Mouse (Mus musculus) embryo, embryonic 9.5 days (tissue): ENCODE results near the gene Slc35b3.

Experiments
- DNase-seq: peaks from one replicate; pipeline ENCODE4 v3.0.0-alpha.2; 2017; ENCODE audit errors: extremely low spot score

The Slc35b3 gene

DNA sequence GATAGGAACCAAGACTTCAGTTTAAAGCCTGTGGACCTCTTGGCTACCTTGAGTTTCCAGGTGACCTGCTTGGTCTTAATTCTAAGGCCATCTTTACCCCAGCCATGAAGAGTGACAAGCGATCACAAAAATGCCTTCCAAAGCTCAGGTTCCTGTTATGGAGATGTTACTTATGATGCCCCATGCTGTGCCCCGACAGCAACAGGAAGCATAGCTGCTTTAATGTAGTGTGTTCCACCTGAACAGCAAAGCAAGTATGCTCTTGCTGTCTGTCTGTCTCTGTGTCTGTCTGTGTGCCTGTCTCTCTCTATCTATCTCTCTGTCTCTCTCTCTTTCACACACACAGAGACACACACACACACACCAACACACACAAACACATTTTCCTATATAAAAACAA lies 22.2 kb downstream of the Slc35b3 start:
- DNase-seq: no peak

- DNase-seq: no peak
Measured at GRCm38 (mm10) chr13:38936860-38937471, 23.7 kb downstream of the Slc35b3 start.

DNA sequence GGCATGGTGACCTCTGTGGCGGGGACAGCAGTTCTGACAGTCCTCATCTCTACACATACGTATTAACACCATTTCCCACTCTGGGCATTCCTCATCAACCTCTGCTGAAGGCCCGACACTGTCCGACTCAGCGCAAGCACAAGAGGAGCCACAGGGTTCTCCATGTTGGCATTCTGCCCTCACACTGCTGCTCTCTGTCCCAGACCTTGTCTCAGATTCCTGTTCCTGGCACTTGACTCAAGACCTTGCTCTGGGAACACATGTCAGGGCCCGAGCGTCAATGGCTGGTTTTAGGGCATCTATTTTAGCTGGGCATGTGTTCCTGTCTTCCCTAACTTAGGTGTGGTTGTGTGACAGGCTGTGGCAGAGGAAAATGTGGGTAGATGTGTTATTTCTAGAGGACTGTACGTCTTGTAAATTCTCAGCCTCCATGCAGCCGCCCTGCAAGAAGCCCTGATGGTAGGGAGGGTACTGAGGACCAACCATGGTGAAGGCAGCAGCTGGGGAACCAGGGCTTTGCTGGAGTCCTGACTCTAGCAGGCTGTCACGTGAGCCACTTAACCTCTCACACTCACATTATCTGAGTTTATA lies 24.7 kb downstream of the Slc35b3 start:
- DNase-seq: no peak

DNA sequence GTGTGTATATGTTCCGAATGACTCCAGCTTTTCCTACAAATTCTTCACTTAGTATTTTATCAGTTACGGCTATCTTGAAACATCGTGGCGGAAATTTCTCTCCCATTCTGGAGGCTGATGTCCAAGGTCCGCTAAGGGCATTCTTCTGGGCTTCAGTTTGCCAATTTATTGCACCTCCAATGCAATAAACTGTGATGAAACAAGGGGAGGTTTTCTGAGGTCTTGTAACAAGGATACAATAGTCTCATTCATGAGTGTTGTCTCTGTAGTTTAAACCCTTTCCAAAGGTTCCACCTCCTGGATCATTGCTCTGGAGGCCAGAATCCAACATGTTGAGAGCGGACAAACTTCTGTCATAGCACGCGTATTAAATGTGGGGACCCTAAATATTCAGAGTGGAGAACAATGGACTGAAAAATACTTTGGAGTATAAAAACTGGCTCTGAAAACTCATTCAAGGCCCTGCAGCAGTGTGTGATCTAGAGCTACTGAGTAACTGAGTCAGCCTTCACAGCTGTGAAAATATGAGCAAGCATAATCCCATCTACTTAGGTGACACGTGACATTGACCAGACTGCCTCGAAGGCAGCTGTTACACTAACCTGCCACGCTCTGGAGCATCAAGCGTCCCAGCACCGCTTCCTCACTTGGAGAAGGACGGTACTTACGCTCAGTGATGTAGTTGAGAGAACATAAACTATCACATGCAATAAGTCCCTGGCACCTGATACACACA lies 30.7 kb downstream of the Slc35b3 start:
- no peak for DNase-seq

GRCm38 (mm10) chr13:38922676-38923075 lies 38.0 kb downstream of the Slc35b3 start:
- no peak for DNase-seq

- no peak for DNase-seq
Measured at GRCm38 (mm10) chr13:38921306-38921705, 39.4 kb downstream of the Slc35b3 start.

DNA sequence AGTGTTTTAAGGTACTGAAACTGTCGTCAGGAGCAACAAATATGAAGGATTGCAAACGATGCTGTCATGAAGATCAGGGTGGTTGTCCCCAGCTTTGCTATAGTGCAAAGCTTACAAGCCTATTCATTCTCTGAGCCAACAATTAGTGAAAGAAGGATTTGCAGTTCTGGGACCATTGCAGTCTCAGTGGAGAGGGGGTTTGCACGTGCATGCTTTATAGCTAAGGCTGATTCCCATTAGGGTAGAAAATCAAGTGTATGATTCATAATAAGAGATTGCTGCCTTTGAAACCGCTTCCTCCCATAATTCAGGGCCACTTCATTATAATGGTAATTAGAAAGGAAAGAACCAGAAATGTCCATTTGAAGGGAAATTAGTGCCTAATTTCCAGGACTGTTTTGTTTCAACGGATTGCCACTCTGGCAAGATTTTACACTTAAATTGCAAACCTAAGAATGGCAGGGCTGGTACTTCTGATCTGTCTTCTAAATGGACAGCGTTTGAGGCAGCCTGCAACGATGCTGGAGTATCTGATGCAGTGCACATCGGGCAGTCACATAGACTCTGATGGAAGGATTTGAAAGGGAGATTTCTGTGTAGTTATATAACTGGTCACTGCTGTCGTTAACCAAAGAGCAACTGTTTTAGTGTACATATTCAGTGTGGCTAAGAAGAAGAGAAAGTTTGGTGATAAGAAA lies 42.3 kb downstream of the Slc35b3 start:
- DNase-seq: no peak

DNA sequence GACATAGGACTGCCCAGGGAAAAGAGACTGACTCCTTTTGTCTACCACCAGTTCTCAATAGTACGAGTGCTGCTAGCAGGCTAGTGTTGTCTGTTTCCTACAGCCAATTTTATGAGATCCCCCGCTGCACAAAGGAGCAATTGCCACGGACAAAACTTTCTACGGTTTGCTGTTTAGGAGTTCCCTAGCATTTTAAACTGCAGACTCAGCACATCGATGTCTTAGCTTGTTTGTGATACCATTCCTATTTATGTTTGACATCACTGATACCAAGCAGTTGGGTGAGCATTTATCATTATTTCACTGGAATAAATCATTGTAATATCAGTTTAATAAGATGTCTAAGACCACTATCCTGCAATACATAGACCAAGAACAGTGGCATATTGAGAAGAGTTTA lies 43.1 kb downstream of the Slc35b3 start:
- DNase-seq: no peak

- DNase-seq: no peak
Measured at GRCm38 (mm10) chr13:38914771-38915170, 45.9 kb downstream of the Slc35b3 start.

GRCm38 (mm10) chr13:38892364-38892763 lies 68.3 kb downstream of the Slc35b3 start:
- no peak for DNase-seq
